Mouse (Mus musculus): ENCODE measurements around the gene Fbxw9. TPM values are rescaled to one million over a fixed set of nuclear protein-coding genes. Genes with fewer than 3 reads are reported as not detected.

Gene Fbxw9
- total and polyA plus RNA-seq, 3 experiments = 10.6 to 13.9 TPM; not detected in 1

GRCm38 (mm10) chr8:85076001-85076400, 16.1 kb downstream of the Fbxw9 start:
- TF ChIP-seq BHLHE40 (IDR thresholded peaks at IDR 0.05; ENCODE audit: borderline replicate concordance, low read depth, low read length) (no peak), POLR2A (IDR thresholded peaks at IDR 0.05; ENCODE audit: control insufficient read depth in 1 of 2, insufficient read depth in 1 of 2, low read depth in 1 of 2, low read length in 2 of 2, poor library complexity in 1 of 2) (peak in 1 of 2 experiments; percentile 11; a peak in 1 of 4 replicates), CTCF (IDR thresholded peaks at IDR 0.05 in 2 of 3, conservative IDR thresholded peaks at IDR 0.05 in 1 of 3; ENCODE audit: control insufficient read depth in 1 of 3, insufficient read depth in 1 of 3, low read depth in 2 of 3, low read length in 3 of 3, poor library complexity in 1 of 3, severe bottlenecking in 1 of 3) (peak in 1 of 3 experiments; percentile 7; a peak in 1 of 6 replicates)
- Histone ChIP-seq H3K4me1 (ENCODE audit: control insufficient read depth in 1 of 2, insufficient read depth in 2 of 2, low read length in 2 of 2) (peaks cover 1 to 10% of the 10 kb centered on the region in 2 experiments; a peak in 3 of 4 replicates), H3K27me3 (ENCODE audit: control insufficient read depth in 1 of 2, insufficient read depth in 2 of 2, low read length in 2 of 2) (no peaks in the 10 kb centered on the region), H3K79me2 (ENCODE audit: control insufficient read depth, insufficient read depth, low read length, poor library complexity) (peaks cover 25% of the 10 kb centered on the region), H3K27ac (ENCODE audit: control insufficient read depth, low read depth, low read length) (no peak overlapping the region), H3K9me3 (replicated peaks; ENCODE audit: insufficient read depth, low read length) (no peaks in the 10 kb centered on the region), H3K9ac (ENCODE audit: control insufficient read depth, low read depth, low read length, poor library complexity, severe bottlenecking) (no peak overlapping the region), H3K36me3 (ENCODE audit: control insufficient read depth in 1 of 2, insufficient read depth in 2 of 2, low read length in 2 of 2) (peaks cover 2 to 4% of the 10 kb centered on the region in 2 experiments), H3K4me3 (ENCODE audit: control insufficient read depth in 1 of 2, insufficient read depth in 1 of 2, low read depth in 2 of 2, low read length in 2 of 2) (no peak overlapping the region)
- DNase-seq (ENCODE audit: low read depth, low spot score) = no peak

DNA sequence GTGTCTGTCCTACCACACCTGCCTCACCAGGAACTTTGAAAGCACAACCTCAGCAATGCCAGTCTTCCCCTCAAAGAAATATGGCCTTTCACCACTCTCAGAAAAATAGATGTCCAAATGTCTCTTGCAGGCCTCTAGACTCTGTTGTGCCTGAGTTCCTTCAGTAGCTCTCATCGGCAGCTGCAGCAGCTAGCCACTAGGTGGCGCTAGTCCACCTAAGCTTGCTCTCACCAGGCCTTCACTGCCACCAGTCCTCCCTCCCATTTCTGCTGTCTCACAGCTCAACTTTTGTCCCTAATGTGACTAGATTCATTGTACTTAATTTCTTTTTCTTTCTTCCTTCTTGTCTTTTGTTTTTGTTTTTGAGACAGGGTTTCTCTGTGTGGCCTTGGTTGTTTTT, 17.1 kb downstream of the Fbxw9 start:
- H3K27ac ChIP-seq (ENCODE audit: control insufficient read depth, low read depth, low read length) = no peak overlapping the region
- no peak overlapping the region for H3K4me3 ChIP-seq (ENCODE audit: control insufficient read depth in 1 of 2, insufficient read depth in 1 of 2, low read depth in 2 of 2, low read length in 2 of 2)
- peak; percentile 90 for DNase-seq (ENCODE audit: low read depth, low spot score)
- no peaks in the 10 kb centered on the region for H3K27me3 ChIP-seq (ENCODE audit: control insufficient read depth in 1 of 2, insufficient read depth in 2 of 2, low read length in 2 of 2)
- H3K4me1 ChIP-seq (ENCODE audit: control insufficient read depth in 1 of 2, insufficient read depth in 2 of 2, low read length in 2 of 2) = peaks cover 0 to 11% of the 10 kb centered on the region in 2 experiments; a peak in 1 of 4 replicates
- H3K9ac ChIP-seq (ENCODE audit: control insufficient read depth, low read depth, low read length, poor library complexity, severe bottlenecking) = no peak overlapping the region
- H3K79me2 ChIP-seq (ENCODE audit: control insufficient read depth, insufficient read depth, low read length, poor library complexity) = peaks cover 22% of the 10 kb centered on the region
- peaks cover 0 to 2% of the 10 kb centered on the region in 2 experiments; a peak in 3 of 4 replicates for H3K36me3 ChIP-seq (ENCODE audit: control insufficient read depth in 1 of 2, insufficient read depth in 2 of 2, low read length in 2 of 2)
- H3K9me3 ChIP-seq (replicated peaks; ENCODE audit: insufficient read depth, low read length) = no peaks in the 10 kb centered on the region
- TF ChIP-seq POLR2A (IDR thresholded peaks at IDR 0.05; ENCODE audit: control insufficient read depth in 1 of 2, insufficient read depth in 1 of 2, low read depth in 1 of 2, low read length in 2 of 2, poor library complexity in 1 of 2) (no peak), ZKSCAN1 (IDR thresholded peaks at IDR 0.05; ENCODE audit: low read depth, low read length) (no peak), UBTF (IDR thresholded peaks at IDR 0.05; ENCODE audit: borderline replicate concordance, insufficient read depth, low read depth, low read length) (no peak), CTCF (IDR thresholded peaks at IDR 0.05 in 2 of 3, conservative IDR thresholded peaks at IDR 0.05 in 1 of 3; ENCODE audit: control insufficient read depth in 1 of 3, insufficient read depth in 1 of 3, low read depth in 2 of 3, low read length in 3 of 3, poor library complexity in 1 of 3, severe bottlenecking in 1 of 3) (peak; percentile 80 to 95 (median 90)), MAFK (IDR thresholded peaks at IDR 0.05; ENCODE audit: borderline replicate concordance, low read depth, low read length) (no peak), NRF1 (IDR thresholded peaks at IDR 0.05; ENCODE audit: insufficient read depth, low read depth, low read length, poor library complexity, severe bottlenecking) (no peak), EP300 (IDR thresholded peaks at IDR 0.05; ENCODE audit: low read depth in 1 of 2, low read length in 2 of 2) (no peak), RCOR1 (IDR thresholded peaks at IDR 0.05; ENCODE audit: low read depth, low read length) (no peak), ETS1 (IDR thresholded peaks at IDR 0.05; ENCODE audit: low read depth, low read length) (no peak), CHD1 (IDR thresholded peaks at IDR 0.05; ENCODE audit: low read depth, low read length) (no peak), RAD21 (IDR thresholded peaks at IDR 0.05; ENCODE audit: low read depth, low read length) (peak; percentile 84), ZC3H11A (IDR thresholded peaks at IDR 0.05; ENCODE audit: low read depth, low read length) (peak; percentile 82), MAZ (IDR thresholded peaks at IDR 0.05; ENCODE audit: low read depth, low read length) (0 out of 2 replicates have a peak, but pooled peaks have one; percentile 26), HCFC1 (IDR thresholded peaks at IDR 0.05; ENCODE audit: low read depth, low read length) (0 out of 2 replicates have a peak, but pooled peaks have one; percentile 40), SMC3 (IDR thresholded peaks at IDR 0.05; ENCODE audit: low read depth, low read length) (peak; percentile 88), USF1 (IDR thresholded peaks at IDR 0.05; ENCODE audit: low read depth, low read length) (no peak), SIN3A (IDR thresholded peaks at IDR 0.05; ENCODE audit: low read length) (peak; percentile 62; the same call in 1 of the 2 replicates), TCF12 (IDR thresholded peaks at IDR 0.05; ENCODE audit: low read depth, low read length) (no peak), GABPA (IDR thresholded peaks at IDR 0.05; ENCODE audit: low read depth, low read length) (no peak), JUND (IDR thresholded peaks at IDR 0.05; ENCODE audit: low read depth, low read length) (no peak), MAX (IDR thresholded peaks at IDR 0.05; ENCODE audit: low read length) (no peak), MYC (IDR thresholded peaks at IDR 0.05; ENCODE audit: low read depth, low read length) (0 out of 2 replicates have a peak, but pooled peaks have one; percentile 25), TBP (IDR thresholded peaks at IDR 0.05; ENCODE audit: low read depth, low read length) (no peak)
